Mouse (Mus musculus) liver, embryonic 14.5 days (tissue): ENCODE measurements at regions not wholly inside any gene's neighbourhood (a gene's known extent, or its start where the extent isn't known, plus 50 kb on each side); places are given as distances from the start of the nearest gene placed in this dataset.

Experiments
- ATAC-seq: fragments of 200-750 bp; cut with Nextera tagmentation; 2 replicates; pipeline ENCODE4 v1.8.0; 2017; ENCODE audit warnings: moderate number of reproducible peaks, mild to moderate bottlenecking, moderate library complexity; ENCODE audit not compliant: insufficient read depth
- DNase-seq, 3 experiments: peaks; one replicate each; pipeline ENCODE4 v3.0.0-alpha.2; 2012 to 2013; ENCODE audit warnings: low read depth in 3 of 3, low spot score in 3 of 3
- H3K27ac ChIP-seq: fragments of 300-500 bp; sonication (generic); 2 replicates; pipeline ENCODE4 v1.5.1; 2014; ENCODE audit warnings: moderate library complexity, mild to moderate bottlenecking, control low read depth, inconsistent platforms
- H3K27me3 ChIP-seq: fragments of 300-500 bp; sonication (generic); 2 replicates; pipeline ENCODE4 v1.6.1; 2014; ENCODE audit warnings: mild to moderate bottlenecking, low read length, moderate library complexity; ENCODE audit not compliant: control insufficient read depth, insufficient read depth
- H3K36me3 ChIP-seq: fragments of 300-500 bp; sonication (generic); replicated peaks from 2 replicates; pipeline ENCODE4 v1.6.1; 2014; ENCODE audit warnings: low read depth; ENCODE audit not compliant: control insufficient read depth, insufficient read depth
- H3K4me1 ChIP-seq, 2 experiments: fragments of 200-500 bp in 1 of 2; fragments of 300-500 bp in 1 of 2; sonication (generic) in 1 of 2; replicated peaks; 2 replicates each; pipeline ENCODE4 v1.6.1; 2012 to 2014; ENCODE audit warnings: antibody characterized with exemption in 1 of 2, inconsistent platforms in 1 of 2, low read length in 1 of 2; ENCODE audit not compliant: control insufficient read depth in 2 of 2, insufficient read depth in 2 of 2
- H3K4me2 ChIP-seq: fragments of 300-500 bp; sonication (generic); 2 replicates; pipeline ENCODE4 v1.6.1; 2014; ENCODE audit warnings: low read depth, mild to moderate bottlenecking, control low read depth, moderate library complexity
- H3K4me3 ChIP-seq, 2 experiments: fragments of 200-500 bp in 1 of 2; fragments of 300-500 bp in 1 of 2; sonication (generic) in 1 of 2; 2 replicates each; pipeline ENCODE4 v1.5.1; 2012 to 2014; ENCODE audit warnings: low read depth in 2 of 2, low read length in 2 of 2, mild to moderate bottlenecking in 2 of 2, control low read depth in 1 of 2, inconsistent platforms in 1 of 2, moderate library complexity in 1 of 2; ENCODE audit not compliant: insufficient read depth in 1 of 2
- H3K9ac ChIP-seq: fragments of 300-500 bp; sonication (generic); replicated peaks from 2 replicates; pipeline ENCODE4 v1.6.1; 2014; ENCODE audit warnings: mild to moderate bottlenecking, control low read depth, moderate library complexity
- H3K9me3 ChIP-seq: fragments of 300-500 bp; sonication (generic); 2 replicates; pipeline ENCODE4 v1.6.1; 2016; ENCODE audit warnings: low read length, mixed read lengths; ENCODE audit not compliant: control insufficient read depth
- CTCF ChIP-seq: IDR thresholded peaks from 2 replicates; pipeline ENCODE4 v1.5.1; 2016; ENCODE audit warnings: antibody characterized with exemption, low read depth, control low read depth
- EP300 ChIP-seq: IDR thresholded peaks from 2 replicates; pipeline ENCODE4 v1.6.1; 2016; ENCODE audit warnings: antibody characterized with exemption, low read depth
- WGBS: fragments of 180-500 bp; shearing (Covaris S2); extraction: QIAGEN DNeasy Blood & Tissue Kit; methylation state at CpG from one replicate; pipeline ENCODE4 v1.1.7; 2014; ENCODE audit not compliant: insufficient replicate concordance; 5-methylcytosine and 5-hydroxymethylcytosine counted together

DNA sequence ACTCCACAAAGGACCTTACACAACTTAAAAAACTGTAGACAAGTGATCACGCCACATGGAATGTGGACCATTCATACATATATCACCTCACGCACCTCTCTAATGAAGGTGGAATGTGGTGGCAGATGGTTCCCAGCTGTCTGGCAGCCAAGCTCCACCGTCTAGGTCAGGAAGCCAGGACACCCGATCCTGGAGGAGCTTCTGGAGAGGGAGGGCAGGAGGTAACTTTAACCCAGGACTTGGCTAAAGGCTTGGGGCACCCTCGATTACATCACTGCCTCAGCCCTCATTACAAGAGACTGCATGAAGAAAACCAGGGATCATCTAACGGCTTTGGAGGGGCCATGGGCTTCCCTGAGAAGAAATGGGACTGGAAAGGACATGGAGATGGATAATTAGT lies 88.8 kb downstream of the Insig2 start:
- no peak overlapping the region for H3K27ac ChIP-seq
- ATAC-seq (no peak), DNase-seq (no peak)
- H3K9ac ChIP-seq = no peak overlapping the region
- no peak overlapping the region for H3K4me2 ChIP-seq
- no peaks in the 10 kb centered on the region for H3K36me3 ChIP-seq
- no peaks in the 10 kb centered on the region for H3K27me3 ChIP-seq
- no peaks in the 10 kb centered on the region for H3K4me1 ChIP-seq
- H3K4me3 ChIP-seq = no peak overlapping the region
- no peak for TF ChIP-seq EP300
- TF ChIP-seq CTCF = no peak
- H3K9me3 ChIP-seq = no peaks in the 10 kb centered on the region
- 49% methylated on average over 6 of the region's 6 CpGs for WGBS

DNA sequence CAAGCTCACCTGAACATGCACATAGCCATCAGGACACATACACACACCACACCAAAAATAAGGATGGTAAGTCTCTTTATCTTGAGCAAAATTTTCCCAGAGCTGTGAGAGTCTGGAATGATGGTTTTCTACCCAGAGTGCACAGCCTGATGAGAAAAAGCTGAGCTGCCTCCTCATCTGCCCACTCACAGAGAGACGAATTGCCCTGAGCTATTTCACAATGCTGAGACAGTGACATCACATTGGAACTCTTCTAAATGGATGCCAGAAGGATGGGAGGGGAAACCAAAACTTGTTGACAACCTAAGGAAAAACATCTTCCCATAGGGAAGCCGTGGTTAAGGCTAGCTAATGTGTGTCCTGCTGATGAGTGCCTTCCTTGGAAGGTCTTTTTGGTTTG lies 84.8 kb downstream of the Insig2 start:
- ATAC-seq = no peak
- H3K9ac ChIP-seq = no peak overlapping the region
- no peaks in the 10 kb centered on the region for H3K27me3 ChIP-seq
- no peak for DNase-seq
- no peaks in the 10 kb centered on the region for H3K36me3 ChIP-seq
- TF ChIP-seq CTCF (no peak), EP300 (no peak)
- H3K4me1 ChIP-seq = no peaks in the 10 kb centered on the region
- no peaks in the 10 kb centered on the region for H3K9me3 ChIP-seq
- no peak overlapping the region for H3K4me3 ChIP-seq
- H3K27ac ChIP-seq = no peak overlapping the region
- WGBS = 20% methylated on average over 2 of the region's 2 CpGs
- no peak overlapping the region for H3K4me2 ChIP-seq

DNA sequence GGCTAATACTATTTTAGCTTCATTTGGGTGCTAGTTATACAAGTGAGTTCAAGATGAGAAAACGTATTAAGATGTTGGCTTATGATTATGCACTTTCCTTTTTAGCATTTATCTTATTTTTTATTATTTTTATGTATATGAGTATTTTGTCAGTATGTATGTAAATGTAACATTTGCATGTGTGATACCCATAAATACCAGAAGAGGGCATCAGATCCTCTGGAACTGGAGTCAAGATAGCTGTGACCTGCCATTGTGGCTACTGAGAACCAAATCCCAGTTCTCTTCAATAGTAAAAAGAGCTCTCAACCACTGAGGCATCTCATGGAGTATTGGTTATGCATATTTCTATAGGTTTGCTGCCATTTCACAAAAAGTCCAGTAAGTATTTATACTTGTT lies 83.3 kb downstream of the Insig2 start:
- H3K36me3 ChIP-seq = no peaks in the 10 kb centered on the region
- no peaks in the 10 kb centered on the region for H3K4me1 ChIP-seq
- DNase-seq (no peak), ATAC-seq (no peak)
- H3K27me3 ChIP-seq = no peaks in the 10 kb centered on the region
- no peak overlapping the region for H3K4me2 ChIP-seq
- H3K27ac ChIP-seq = no peak overlapping the region
- no peaks in the 10 kb centered on the region for H3K9me3 ChIP-seq
- no peak overlapping the region for H3K9ac ChIP-seq
- no peak for TF ChIP-seq EP300
- TF ChIP-seq CTCF = peak; percentile 21; the same call in 1 of the 2 replicates
- H3K4me3 ChIP-seq = no peak overlapping the region
- 14% methylated on average over 1 of the region's 1 CpGs for WGBS

DNA sequence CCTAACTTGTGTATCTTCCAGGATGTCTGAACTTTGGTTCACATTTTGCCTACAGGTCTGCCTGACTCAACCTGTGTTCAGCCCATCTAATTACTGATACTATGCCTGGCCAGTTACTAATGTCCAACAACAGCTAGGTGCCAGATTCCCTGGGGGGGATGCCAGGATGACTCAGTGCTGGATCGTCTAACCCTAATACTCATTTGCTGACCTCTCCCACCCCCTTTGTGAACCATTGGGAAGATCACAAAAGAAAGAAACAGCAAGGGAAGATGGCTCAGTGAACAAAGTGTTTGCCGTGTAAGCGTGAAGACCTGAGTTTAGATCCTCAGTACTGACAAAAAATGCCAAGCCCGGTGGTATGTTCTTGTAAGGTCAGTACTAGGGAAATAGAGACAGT lies 81.7 kb downstream of the Insig2 start:
- DNase-seq = no peak
- Histone ChIP-seq H3K27ac (no peak overlapping the region), H3K9me3 (no peaks in the 10 kb centered on the region), H3K4me3 (no peak overlapping the region), H3K4me1 (no peaks in the 10 kb centered on the region), H3K36me3 (no peaks in the 10 kb centered on the region), H3K4me2 (no peak overlapping the region), H3K27me3 (no peaks in the 10 kb centered on the region), H3K9ac (no peak overlapping the region)
- no peak for TF ChIP-seq CTCF
- no peak for TF ChIP-seq EP300
- WGBS = 66% methylated on average over 4 of the region's 4 CpGs
- no peak for ATAC-seq

DNA sequence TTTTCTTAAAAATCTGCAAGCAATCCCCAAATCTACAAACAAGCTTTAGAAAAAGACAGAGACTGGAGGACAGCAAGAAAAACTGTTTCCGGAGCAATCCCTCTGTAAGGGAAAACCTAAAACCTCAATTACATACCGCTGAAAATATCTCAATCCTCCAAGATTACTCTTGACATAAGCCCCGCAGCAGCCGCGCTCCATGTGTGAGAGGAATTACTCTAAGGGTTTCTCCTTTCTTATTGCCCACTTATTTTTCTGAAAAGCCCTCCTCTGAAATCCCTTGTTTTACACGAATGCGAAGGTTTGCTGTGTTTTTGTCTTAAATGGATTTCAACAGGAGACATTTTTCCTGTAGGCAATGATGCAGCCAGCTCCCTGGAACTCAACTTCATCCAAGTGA lies 80.3 kb downstream of the Insig2 start:
- H3K27me3 ChIP-seq = no peaks in the 10 kb centered on the region
- DNase-seq (no peak), ATAC-seq (no peak)
- no peak overlapping the region for H3K27ac ChIP-seq
- TF ChIP-seq CTCF (no peak), EP300 (no peak)
- H3K4me3 ChIP-seq = no peak overlapping the region
- WGBS = 75% methylated on average over 7 of the region's 7 CpGs
- no peak overlapping the region for H3K4me2 ChIP-seq
- H3K9me3 ChIP-seq = no peaks in the 10 kb centered on the region
- H3K9ac ChIP-seq = no peak overlapping the region
- H3K4me1 ChIP-seq = no peaks in the 10 kb centered on the region
- no peaks in the 10 kb centered on the region for H3K36me3 ChIP-seq

DNA sequence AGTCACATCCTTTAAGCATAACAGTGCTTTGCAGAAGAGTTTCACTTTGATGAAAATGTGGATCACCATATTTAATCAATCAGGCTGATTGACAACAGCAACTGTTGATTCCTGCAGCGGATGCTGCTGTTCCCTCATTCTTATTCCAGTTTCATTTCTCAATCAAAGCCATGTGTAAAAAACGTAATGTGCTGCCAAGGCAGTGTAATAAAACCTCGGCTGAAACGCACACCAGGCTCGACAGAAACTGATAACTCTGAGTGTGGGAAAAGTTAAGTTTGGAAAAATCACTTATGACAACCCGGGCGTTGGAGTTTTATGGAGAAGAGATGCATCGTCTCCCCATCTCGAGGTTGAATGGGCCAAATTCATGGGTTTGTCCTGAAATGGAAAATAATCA lies 78.2 kb downstream of the Insig2 start:
- no peak overlapping the region for H3K9ac ChIP-seq
- H3K9me3 ChIP-seq = no peaks in the 10 kb centered on the region
- DNase-seq (no peak), ATAC-seq (no peak)
- H3K4me3 ChIP-seq = no peak overlapping the region
- no peaks in the 10 kb centered on the region for H3K27me3 ChIP-seq
- H3K4me2 ChIP-seq = no peak overlapping the region
- WGBS = 60% methylated on average over 9 of the region's 9 CpGs
- H3K27ac ChIP-seq = no peak overlapping the region
- no peaks in the 10 kb centered on the region for H3K36me3 ChIP-seq
- TF ChIP-seq EP300 (no peak), CTCF (no peak)
- H3K4me1 ChIP-seq = no peaks in the 10 kb centered on the region
